In the genomic region with DNA sequence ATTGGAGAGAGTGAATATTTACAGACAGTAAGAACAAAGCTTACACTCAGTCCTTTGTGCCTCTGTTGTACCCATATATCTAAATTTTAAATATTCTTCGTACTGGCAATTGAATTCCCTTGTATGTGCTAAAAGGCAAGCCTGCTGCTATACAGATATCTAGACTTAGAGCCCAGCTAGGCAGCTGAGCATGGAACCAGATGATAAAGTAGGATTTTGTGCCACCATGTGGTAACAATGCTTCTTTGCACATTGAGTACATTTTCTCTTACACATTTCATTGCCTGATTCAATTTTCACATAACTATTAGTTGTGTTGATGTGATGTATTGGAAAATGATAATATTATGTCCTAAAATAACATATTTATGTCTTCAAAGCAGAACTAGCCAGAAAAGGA, we compare ENCODE assay signal across 10 mouse cellular contexts.
A peak's percentile ranks its signal among the peaks of the same experiment; 100 is the strongest.
DNase-seq lines count a peak whose midpoint lies in the region; ATAC-seq and TF ChIP-seq lines count a peak whose summit lies in the region.
"Had no signal": no experiment of that assay in that cellular context is flagged by ENCODE, and none has a peak within 500 bp of the region (broad histone marks: within the 10 kb centered on the region; RNA-seq: fewer than 3 reads in every experiment).

No protein-coding gene starts in this region.

- no peaks in the 10 kb centered on the region for H3K79me2 ChIP-seq in MEL (ENCODE audit: control insufficient read depth, insufficient read depth, low read length, poor library complexity)

- no peaks in the 10 kb centered on the region for H3K4me1 ChIP-seq in kidney, adult 2 months (ENCODE audit: control insufficient read depth, insufficient read depth, low read length)
- H3K4me1 ChIP-seq in MEL (ENCODE audit: control insufficient read depth in 1 of 2, insufficient read depth in 2 of 2, low read length in 2 of 2) = no peaks in the 10 kb centered on the region

- H3K36me3 ChIP-seq in kidney, adult 2 months (ENCODE audit: control insufficient read depth, insufficient read depth, low read length) = no peaks in the 10 kb centered on the region
- no peaks in the 10 kb centered on the region for H3K36me3 ChIP-seq in MEL (ENCODE audit: control insufficient read depth in 1 of 2, insufficient read depth in 2 of 2, low read length in 2 of 2)

- H3K9me3 ChIP-seq in MEL (replicated peaks; ENCODE audit: insufficient read depth, low read length) = no peaks in the 10 kb centered on the region

- TF ChIP-seq EP300 in MEL (IDR thresholded peaks at IDR 0.05; ENCODE audit: low read depth in 1 of 2, low read length in 2 of 2) = no peak

- no peak for TF ChIP-seq POLR2A in kidney, adult 2 months (IDR thresholded peaks at IDR 0.05; ENCODE audit: low read depth, low read length)
- TF ChIP-seq POLR2A in MEL (IDR thresholded peaks at IDR 0.05; ENCODE audit: control insufficient read depth in 1 of 2, insufficient read depth in 1 of 2, low read depth in 1 of 2, low read length in 2 of 2, poor library complexity in 1 of 2) = no peak

- H3K9ac ChIP-seq in MEL (ENCODE audit: control insufficient read depth, low read depth, low read length, poor library complexity, severe bottlenecking) = no peak overlapping the region

- no peak overlapping the region for H3K27ac ChIP-seq in kidney, adult 2 months (ENCODE audit: insufficient read depth, low read depth, low read length)
- no peak overlapping the region for H3K27ac ChIP-seq in MEL (ENCODE audit: control insufficient read depth, low read depth, low read length)

- ATAC-seq in erythroblast, adult 5-6 weeks (replicated peaks; ENCODE audit: low FRiP score, poor library complexity, severe bottlenecking) = no peak

- no peak overlapping the region for H3K4me3 ChIP-seq in kidney, adult 2 months (ENCODE audit: insufficient read depth, low read depth, low read length)
- no peak overlapping the region for H3K4me3 ChIP-seq in MEL (ENCODE audit: control insufficient read depth in 1 of 2, insufficient read depth in 1 of 2, low read depth in 2 of 2, low read length in 2 of 2)
- H3K4me3 ChIP-seq: myocyte had no signal

- no peak for TF ChIP-seq CTCF in kidney, adult 2 months (conservative IDR thresholded peaks at IDR 0.05; ENCODE audit: insufficient read depth, insufficient read length, low read depth, low read length)
- TF ChIP-seq CTCF in MEL (IDR thresholded peaks at IDR 0.05 in 2 of 3, conservative IDR thresholded peaks at IDR 0.05 in 1 of 3; ENCODE audit: control insufficient read depth in 1 of 3, insufficient read depth in 1 of 3, low read depth in 2 of 3, low read length in 3 of 3, poor library complexity in 1 of 3, severe bottlenecking in 1 of 3) = peak in 1 of 3 experiments; percentile 34; a peak in 2 of 6 replicates

- peak; percentile 36 for TF ChIP-seq RAD21 in MEL (IDR thresholded peaks at IDR 0.05; ENCODE audit: low read depth, low read length)

- no peaks in the 10 kb centered on the region for H3K27me3 ChIP-seq in kidney, adult 2 months (replicated peaks; ENCODE audit: control insufficient read depth, insufficient read depth, low read length)
- H3K27me3 ChIP-seq in MEL (ENCODE audit: control insufficient read depth in 1 of 2, insufficient read depth in 2 of 2, low read length in 2 of 2) = no peaks in the 10 kb centered on the region

- peak; percentile 2 for DNase-seq in kidney, adult 2 months
- DNase-seq in kidney, adult 11 months = no peak
- DNase-seq in 416B (ENCODE audit: low read depth) = peak; percentile 13
- DNase-seq in MEL (ENCODE audit: low read depth, low spot score) = no peak
- peak; percentile 24 for DNase-seq in forelimb bud, embryonic 11.5 days (ENCODE audit: low read depth, low spot score)
- no peak for DNase-seq in thymus, adult 18-20 months
- no peak for DNase-seq in adrenal gland, postnatal 25 days
- DNase-seq: spleen, adult 18-20 months had no signal

- WGBS in kidney, adult 2 months = 61% methylated on average over 1 of the region's 1 CpGs

TF ChIP-seq in MEL, 35 proteins besides CTCF, POLR2A, EP300 and RAD21:
- TF ChIP-seq ZC3H11A (IDR thresholded peaks at IDR 0.05; ENCODE audit: low read depth, low read length) = peak; percentile 26; the same call in 1 of the 2 replicates
- peak; percentile 41 for TF ChIP-seq SMC3 (IDR thresholded peaks at IDR 0.05; ENCODE audit: low read depth, low read length)
- TF ChIP-seq NELFE (IDR thresholded peaks at IDR 0.05; ENCODE audit: low read depth, low read length) = no peak
- no peak for TF ChIP-seq MYB (IDR thresholded peaks at IDR 0.05; ENCODE audit: low read depth, low read length)

Comparison
In these comparisons a context has a peak if more than half of its experiments do, and no peak if none do; other contexts are left out.
1. DNase-seq: peak in kidney, adult 2 months (single experiment), 416B (single experiment) and forelimb bud, embryonic 11.5 days (single experiment); none in kidney, adult 11 months (single experiment), MEL (single experiment), thymus, adult 18-20 months (0 of 2) and adrenal gland, postnatal 25 days (single experiment).